Mouse (Mus musculus): ENCODE data around the gene Gm5773.
"Not testable (repeated sequence)": the region's sequence is repeated elsewhere in the genome, so short reads cannot be mapped to it uniquely, and the experiment has no call there.

The Gm5773 gene

DNA sequence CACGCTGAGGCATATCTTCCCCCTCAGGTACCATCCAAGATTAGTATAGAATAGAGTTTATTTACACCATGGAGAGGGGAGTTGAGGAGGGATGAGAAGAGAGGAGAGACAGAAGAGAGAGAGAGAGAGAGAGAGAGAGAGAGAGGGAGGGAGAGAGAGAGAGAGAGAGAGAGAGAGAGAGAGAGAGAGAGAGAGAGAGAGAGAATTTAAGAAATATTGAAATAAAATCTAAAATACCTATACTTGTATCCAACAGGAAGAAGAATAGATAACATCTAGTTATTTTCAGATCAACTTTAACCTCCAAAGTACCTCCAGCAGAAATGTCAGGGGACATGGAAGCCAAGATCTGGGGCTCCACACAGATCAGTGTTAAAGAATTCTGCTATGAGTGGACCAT, at the start of gene Gm5773:
TSS of gene Gm5773 (plus strand) at position 301 of the 400 bp plus-strand sequence.
- DNase-seq (ENCODE audit: low read depth, low spot score), result not testable (repeated sequence)

DNA sequence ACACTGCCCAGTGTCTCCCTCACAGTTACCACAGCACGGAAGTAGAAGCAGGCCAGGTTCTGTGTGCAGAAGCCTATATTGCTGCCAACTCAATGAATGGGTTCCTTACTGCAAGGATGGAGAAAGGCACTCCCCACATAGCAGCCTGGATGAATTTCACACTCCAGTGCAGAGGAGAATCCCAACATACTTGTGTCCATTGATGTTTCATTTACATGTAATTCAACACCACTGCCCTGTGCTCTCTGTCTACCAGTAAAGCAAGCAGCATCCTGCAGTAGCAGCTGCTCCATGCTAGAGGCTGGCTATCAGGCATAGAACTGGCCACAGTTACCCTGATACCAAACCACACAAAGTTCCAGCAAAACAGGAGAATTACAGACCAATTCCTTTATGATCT, 27.3 kb upstream of the Gm5773 start:
- not testable (repeated sequence) for DNase-seq (ENCODE audit: low read depth, low spot score)

DNA sequence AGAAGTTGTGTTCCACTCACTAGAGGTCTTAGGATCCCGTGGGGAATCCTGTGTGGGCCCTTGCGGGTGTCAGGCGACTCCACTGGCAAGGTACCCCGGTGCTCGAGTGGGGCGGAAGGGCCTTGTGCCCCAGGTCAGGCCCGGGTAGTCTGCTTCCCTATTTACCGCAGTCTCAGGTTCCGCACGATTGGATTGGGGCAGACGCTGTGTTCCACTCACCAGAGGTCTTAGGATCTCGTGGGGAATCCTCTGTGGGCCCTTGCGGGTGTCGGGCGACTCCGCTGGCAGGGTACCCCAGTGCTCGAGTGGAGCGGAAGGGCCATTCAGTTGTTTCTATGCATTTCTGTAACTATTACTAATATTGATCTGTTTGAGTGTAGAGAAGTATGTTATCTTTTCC, 18.8 kb upstream of the Gm5773 start:
- not testable (repeated sequence) for DNase-seq (ENCODE audit: low read depth, low spot score)

DNA sequence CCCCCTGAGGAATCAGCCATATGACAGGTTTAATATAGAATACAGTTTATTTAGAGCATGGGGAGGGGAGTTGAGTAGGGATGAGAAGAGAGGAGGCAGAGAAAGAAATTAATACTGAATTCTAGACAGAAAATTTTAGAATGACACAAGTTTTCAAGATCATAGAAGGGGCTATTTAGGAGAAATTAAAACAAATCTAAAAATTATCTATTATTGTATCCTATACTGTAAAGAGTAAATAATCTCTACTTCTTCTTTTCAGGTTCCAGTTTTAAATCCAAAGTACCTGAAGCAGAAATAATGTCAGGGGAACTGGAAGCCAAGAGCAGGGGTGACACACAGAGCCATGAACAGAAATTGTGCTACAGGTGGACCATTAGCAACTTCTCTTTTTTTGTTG, 23.3 kb downstream of the Gm5773 start, which contains the start of gene Tdpoz4:
TSS of gene Tdpoz4 (plus strand) at position 301 of the 400 bp plus-strand sequence.
- DNase-seq (ENCODE audit: low read depth, low spot score), result not testable (repeated sequence)

DNA sequence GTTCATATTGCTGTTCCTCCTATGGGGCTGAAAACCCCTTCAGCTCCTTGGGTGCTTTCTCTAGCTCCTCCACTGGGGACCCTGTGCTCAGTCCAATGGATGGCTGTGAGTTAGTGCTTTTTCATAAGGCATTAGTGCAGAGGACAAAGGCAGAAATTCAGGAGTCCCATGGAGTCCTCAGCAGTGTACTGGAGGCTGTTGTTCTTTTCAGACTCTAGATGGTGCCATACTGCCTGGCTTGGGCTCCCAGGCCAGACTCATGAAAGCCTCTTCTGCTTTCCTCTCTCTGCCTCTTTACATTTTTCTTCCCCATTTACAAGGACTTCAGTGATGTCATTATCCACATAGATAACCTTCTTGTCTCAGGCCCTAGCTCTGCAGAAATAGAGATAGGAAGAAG, 40.5 kb downstream of the Gm5773 start:
- not testable (repeated sequence) for DNase-seq (ENCODE audit: low read depth, low spot score)
